Mouse (Mus musculus): ENCODE results near the gene Engase.
A peak's percentile ranks its signal among the peaks of the same experiment; 100 is the strongest.

DNA sequence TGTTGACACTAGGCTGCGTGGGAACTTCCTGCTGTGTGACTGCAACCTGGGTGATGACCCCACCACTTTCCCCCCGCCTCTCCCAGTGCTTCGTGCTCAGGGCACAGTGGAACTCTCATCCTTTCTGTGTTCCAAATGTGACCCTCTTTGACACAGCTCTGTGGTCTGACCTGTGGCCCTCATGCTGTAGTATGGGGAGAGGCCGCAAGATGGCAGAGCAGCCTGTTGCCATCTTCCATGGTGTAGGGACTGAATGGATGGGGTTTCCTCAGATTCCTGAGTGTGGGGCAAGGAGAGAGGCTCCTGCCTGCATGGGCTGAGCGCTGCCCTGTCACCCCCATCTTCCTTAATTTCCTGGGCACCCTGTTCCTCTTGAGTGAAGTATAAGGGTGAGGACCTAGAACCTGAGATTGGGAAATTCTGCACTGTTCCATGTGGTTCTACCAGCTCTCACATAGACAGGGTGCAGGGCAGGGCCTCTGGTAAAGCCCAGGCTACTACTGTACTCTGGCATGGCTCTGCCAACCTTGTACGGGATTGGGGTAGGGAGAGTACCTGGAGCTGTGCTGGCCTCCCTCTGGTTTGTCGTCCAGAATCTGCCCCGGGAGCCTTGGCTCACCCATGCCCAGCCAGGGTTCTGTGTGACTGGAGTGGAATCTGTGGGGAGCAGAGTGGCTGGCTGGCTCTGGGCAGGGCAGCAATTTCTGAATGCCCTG is 11.7 kb downstream of the Engase start:
- TF ChIP-seq POLR2A (IDR thresholded peaks at IDR 0.05; ENCODE audit: control insufficient read depth, low read depth, low read length) (no peak), CTCF (IDR thresholded peaks at IDR 0.05; ENCODE audit: control insufficient read depth, insufficient read depth, insufficient replicate concordance, low read depth, low read length) (peak; percentile 6; the same call in 1 of the 2 replicates)

Data from testis, adult 2 months (tissue).